Mouse (Mus musculus) ovary, adult 18-20 months (tissue): ENCODE measurements around the gene Jmjd1c.

Source experiments
- DNase-seq: peaks from one replicate; pipeline ENCODE4 v3.0.0; 2022; ENCODE audit warnings: low spot score, mixed read lengths

The Jmjd1c gene

DNA sequence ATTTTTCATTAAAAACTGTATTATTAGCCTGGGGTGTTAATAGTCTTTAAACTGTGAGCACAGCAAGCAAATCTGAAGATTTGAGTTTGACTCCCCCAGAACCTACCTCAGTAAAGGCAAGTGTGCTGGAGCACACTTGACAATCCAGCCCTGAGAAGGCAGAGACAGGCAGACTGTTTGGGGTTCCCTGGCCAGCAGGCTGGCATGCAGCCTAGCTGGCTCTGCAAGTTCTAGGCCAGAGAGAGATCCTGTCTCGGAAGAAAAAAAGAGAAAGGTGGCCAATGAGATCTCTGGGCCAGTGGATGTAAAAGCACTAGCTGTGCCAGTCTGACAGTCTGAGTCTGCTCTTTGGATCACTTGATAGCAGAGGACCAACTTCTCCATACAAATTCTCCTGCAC is 33.6 kb downstream of the Jmjd1c start:
- DNase-seq: no peak

DNA sequence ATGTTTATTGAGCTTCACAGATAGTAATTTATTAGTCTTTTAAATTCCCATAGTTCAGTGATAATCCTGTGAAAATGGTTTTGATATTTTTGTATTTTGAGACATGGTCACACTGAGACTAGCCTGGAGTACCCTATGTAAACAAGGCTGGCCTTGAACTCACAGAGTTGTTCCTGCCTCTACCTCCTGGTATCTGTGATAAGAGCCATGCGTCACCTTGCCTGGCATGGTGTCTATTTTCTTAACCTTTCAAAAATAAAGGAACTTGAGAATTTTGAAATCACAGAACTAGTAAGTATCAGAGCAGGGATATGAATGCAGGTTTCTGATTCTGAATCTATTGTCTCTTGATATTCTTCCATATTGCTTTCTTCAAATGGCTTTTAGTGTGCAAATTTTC is 35.8 kb downstream of the Jmjd1c start:
- no peak for DNase-seq

DNA sequence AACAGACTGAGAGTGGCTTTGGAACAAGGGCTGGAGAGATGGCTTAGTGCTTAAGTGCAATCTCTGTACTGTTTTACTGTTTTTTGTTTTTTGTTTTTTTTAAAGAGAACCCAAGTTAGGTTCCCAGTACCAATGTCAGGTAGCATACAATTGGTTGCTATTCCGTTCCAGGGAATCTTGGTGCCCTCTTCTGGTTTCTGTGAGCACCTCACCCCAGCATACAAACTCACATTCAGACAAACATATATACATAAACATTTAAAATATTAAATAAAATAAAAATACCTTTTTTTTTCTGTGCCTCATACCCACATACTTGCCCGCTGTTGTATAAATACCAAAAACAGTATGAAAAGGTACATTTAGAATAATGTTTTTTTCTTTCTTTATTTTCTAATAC is 38.4 kb downstream of the Jmjd1c start:
- DNase-seq: no peak

DNA sequence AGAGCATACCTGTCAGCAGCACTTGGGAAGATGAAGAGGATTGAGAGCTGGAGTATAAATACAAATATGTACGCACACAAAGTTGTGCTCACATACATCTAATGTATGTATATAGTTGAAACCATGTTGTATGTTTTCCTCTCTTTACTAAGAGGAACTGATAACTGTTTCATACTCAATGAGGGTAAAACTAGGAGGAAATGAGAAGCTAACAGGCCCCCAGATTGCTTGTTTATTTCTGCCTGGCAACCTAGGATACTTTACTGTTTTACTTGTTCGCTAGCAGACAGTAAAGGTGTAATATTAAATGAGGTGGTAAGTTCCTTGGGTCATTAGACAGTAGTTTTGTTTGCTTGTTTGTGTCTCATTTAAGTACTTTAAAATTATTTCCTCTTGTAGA is 41.5 kb downstream of the Jmjd1c start:
- DNase-seq: no peak

DNA sequence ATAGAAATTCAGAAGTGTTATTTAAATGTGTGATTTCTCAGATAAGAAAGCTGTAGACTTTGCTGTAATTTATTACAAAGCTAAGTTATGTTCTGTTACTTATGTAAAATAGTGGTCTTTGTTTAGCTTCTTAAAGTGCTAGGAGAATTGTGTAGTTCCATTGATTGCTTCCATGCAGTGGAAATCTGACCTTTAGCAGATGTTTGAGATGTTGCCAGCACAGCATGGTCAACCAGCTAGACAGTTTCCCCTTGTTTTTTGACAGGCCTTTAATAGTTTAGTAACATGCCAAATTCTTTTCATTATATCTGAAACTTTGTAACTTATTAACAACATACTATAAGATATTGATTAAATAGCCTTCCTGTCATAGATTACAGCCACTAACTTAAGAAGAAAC is 47.7 kb downstream of the Jmjd1c start:
- DNase-seq: no peak

DNA sequence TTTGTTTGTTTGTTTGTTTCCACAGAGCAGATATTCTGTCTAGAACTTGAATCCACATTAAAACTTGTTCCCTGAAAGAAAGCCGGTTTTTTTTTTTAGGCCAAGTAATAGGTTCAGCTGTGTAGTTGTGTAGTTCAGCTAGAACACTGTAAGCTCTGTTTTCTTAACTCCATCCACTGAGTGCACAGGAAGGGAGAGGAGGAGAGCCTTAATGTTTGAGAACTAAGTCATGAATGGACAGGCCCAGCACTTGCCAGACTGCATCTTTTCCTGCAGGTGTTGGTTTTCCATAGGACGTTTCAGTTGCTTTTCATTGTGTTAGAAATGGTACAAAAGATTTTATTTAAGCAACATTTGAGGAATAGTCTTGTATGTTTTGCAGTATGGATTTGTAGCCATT is 48.3 kb downstream of the Jmjd1c start:
- DNase-seq: no peak

DNA sequence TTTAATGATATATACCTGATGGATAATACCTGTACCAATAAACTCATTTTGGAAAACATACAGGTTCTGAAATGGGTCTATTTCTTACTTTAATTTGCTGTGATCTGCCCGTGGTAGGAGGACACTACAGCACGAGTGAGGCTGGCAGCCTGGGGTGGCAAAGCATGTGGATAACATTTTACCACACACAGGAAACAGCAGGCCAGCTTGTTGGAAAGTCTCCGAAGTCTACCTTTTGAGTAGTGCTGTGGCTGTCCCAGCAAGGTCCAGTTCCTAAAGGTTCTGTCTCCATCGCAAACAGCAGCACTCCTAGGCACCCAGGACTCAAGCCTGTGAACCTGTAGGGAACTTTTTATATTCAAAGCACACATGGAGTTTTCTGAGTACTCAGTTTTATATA is 49.7 kb downstream of the Jmjd1c start:
- no peak for DNase-seq

DNA sequence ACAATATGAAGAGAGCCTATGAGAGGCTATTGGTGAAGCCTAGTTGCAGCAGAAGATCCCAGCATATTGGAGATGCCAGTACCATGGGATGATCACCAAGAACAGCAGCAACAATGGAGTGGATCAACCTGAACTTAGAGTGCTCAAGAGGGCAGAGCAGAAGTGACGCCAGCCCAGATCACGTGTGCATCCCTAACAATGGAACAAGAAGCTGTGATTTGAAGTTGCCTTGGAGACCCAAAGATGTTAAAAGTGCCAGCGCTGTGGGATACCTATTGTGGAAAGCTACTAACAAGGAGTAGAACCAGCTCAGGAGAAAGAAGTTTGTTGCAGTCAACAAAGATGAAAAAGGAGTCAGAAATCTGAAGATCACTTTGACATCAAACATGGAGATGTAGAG is 55.8 kb downstream of the Jmjd1c start:
- DNase-seq: no peak

DNA sequence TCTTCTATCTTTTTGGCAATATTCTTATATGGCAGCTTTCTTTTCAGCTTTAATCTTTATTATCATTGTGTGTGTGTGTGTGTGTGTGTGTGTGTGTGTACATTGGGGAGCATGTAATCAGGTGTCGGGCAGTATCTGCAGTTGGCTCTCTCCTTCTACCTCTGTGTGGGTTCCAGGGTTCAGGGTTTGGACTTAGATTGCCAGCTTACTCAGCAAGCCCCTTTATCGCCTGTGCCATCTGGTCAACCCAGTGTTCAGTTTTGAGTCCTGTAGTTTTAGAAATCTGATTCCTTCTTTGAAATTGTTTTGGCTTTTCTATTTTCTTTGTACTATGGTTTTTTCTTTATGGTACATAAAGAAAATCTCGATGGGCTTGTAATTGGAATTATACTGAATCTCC is 58.7 kb downstream of the Jmjd1c start:
- DNase-seq: no peak

DNA sequence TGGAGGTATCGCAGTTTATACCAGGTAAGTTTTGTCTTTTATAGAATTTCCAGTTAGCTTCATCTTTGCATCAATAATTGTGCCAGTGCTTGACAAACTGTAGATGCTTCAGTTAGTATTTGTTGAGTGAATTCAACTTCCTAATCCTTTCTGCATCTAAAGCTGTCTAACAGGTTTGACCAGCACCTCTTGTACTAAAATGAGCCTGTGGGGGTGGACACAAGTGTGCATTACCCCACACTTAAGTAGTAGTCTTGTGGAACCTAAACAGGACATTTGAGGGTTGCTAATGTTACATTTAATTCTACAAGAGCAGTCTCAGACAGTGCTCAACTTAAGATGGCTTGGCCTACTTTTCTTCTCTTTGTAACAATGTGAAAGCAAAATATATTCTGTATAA is 78.1 kb downstream of the Jmjd1c start:
- DNase-seq: no peak

DNA sequence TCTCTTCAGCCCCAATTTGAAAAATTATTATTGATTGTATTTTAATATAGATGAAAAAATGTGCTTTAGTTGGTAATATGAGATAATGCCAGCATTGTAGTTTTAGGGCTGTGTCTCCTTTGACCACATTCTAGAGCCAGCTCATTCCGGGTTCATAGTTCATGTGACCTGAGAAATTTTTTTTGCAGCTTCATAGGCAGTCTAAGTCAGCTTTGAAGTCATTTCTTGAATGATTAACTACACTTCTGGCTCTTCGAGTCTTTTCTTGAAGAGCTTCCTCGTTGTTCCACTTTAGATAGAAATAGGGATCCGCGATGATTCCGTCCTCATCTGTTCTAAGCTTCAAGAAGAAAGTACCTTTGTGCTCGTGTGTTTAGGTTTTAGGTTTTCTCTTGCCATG is 80.1 kb downstream of the Jmjd1c start:
- no peak for DNase-seq

DNA sequence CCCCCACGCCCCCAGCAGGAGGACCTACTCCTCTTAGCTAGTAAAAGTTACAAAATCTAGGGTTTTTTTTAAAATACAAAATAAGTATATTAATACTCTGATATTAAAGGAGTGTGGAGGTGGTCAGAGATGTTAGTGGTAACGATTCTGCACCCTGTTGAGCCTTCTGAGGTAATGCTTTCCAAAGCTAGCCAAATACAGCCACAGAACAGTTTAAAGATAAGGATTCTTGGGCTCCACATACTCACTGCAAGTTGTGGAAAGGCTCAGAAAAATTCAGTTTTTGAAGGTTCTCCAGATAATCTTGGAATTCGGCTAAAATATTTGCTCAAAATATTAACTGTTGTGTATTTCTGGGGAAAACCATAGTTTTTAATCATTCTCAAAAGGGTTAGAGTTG is 81.0 kb downstream of the Jmjd1c start:
- no peak for DNase-seq

DNA sequence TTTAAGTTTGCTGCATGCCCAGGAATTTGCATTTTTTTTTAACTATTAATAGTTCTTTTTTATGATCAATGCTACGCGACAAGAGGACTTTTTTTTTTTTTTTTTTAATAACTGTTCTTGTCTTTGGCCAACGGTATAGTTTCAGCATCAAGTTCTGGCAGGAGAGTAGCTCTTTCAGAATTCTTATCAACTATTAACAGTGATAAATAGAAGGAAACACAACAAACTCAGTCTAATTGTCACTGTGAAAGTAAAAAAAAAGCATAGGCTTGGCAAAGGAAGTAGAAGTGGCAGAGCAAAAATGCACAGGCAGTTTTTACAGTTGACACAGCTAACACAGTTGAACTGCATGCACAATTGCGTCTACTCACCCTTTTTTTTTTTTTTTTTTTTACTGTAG is 81.5 kb downstream of the Jmjd1c start:
- no peak for DNase-seq

DNA sequence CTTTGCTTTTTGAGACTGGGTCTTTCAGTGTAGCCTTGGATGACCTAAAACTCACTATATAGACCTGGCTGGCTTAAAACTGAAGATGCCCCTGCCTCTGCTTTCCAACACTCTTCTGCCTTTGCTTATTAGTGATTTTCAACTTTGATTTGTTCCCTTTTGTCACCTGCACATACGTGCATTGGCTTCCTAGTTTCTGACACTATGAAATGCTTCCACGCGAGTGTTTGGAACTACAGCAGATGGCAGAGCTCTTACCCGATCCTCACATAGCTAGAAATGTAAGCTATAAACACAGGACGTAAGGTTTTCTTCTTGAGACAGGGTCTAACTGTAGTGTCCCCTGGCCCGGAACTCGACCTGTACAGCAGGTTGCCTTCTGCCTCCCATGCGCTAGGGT is 84.1 kb downstream of the Jmjd1c start:
- DNase-seq: no peak

DNA sequence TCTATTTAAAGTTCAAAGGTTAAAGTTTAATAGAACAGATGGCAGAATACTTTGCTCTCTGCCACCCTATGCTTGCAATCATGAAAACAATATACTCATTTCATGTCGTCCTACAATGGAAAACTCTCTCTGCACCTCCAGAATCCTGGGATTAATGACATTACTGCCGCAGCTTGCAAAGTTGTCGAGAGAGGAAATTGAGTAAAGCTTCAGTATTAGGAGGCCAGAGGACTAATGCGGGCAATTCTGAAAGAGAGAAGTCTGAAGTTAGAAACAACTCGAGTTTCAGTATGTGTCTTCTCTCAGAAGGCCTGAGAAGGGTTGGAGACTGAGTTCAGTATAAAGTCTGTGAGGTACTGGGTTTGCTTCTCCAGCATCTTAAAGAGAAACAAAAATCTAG is 84.9 kb downstream of the Jmjd1c start:
- DNase-seq: no peak

DNA sequence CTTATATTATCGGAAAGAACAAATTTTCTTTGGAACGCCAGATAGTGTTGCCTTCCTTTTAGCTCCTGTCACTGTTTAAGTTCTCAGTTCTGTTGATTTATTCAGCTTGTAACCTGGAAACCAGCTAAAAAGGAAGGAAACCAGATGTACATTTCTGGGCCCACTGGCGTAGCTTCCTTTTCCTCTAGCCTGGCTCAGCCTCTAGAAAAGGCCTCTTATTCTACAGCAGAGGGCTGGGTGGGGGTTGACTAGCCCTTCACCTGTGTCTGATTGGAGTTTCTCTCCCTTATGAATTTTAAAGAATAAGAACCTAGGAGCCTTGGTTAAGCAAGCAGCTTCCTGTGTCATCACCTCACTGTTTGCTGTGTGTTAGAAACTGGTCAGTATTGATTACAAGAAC is 86.7 kb downstream of the Jmjd1c start:
- no peak for DNase-seq

DNA sequence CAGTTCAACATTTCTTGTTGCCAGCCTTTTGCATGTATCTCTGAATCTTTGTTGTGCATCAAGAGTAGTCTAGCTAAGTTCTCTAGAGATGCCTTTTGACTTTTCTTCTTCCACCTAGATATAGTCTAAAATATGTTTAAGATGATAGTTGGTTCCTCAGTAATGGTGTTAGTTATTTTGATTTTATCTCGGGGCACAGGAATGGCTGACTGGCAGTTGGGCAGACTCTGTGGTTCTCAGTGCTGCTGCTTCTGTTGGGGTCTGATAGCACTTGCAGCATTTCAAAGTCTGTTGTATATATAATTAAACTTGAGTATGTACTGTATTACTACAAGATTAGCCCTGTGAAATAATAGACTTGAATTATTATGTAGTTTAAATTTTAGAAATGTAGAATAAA is 87.2 kb downstream of the Jmjd1c start:
- DNase-seq: no peak

DNA sequence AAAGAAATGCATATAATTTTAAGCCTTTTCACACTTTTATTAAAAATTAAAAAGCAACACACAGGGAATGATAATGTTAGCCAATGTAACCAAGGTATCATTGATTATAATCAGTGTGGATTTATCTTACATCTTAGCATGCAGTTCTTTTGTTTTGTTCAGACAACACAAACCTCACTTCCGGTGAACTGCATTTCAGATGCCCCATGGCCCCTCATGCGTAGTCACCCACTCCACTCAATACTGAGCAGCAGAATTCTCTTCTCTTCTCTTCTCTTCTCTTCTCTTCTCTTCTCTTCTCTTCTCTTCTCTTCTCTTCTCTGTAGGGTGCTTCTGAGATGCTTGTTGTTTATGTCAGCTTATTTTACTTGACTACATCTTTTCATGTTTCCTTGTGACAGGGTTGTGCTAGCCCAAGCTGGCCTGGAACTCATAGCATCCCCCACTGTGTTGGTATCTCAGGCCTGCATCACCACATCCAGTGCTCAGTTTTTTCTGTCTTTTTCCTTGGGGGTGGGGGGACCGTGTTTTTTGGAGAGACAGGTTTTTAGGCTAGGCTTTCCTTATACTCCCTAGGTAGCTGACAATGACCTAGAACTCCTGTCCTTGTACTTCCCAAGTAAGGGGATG is 88.6 kb downstream of the Jmjd1c start:
- DNase-seq: no peak

DNA sequence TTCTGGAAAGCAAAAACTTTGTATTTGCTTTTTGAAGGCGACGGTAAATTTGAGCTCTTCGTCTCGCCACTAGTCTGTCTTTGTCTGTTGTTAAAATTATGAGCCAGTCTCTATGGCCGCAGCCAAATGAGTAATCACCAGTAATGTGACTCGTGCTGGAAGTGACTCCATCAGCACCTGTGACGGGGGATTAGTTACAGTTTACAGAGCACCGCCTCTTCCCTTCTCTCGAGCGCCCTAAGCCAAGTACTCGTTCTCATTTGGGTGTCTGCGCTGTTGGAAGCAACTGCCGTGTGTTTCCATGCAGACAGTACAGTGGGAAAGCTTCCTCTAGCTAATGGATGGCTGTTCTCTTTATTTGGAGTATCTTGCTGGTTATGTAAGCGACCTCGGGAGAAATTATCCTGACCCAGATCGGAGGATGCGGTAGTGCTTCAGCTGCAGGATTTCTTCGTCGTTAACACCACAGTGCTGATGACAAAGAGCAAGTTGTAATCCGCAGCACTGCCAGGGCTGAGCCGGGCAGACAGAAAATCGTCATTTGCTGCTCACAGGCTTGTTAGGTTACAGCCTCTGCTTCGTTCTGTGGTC is 89.7 kb downstream of the Jmjd1c start:
- DNase-seq: peak; percentile 68

DNA sequence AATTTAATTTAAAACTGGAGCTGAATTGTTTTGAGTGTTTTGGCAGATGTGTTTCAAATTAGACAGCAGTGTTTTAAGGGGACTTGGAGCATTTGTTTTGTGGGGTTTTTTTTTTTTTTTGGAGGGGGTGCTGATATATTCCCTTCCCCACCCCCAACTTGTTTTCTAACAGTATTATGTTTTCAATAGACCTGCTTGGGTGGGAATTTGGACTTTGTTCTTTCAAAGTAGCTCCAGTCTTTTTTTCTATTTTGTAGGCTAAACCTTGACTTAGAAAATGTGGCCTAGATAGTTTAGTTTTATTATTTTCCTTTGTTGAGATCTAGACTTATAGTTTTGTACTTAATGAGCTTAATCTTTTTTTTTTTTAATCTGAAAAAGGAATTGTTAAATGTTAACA is 90.6 kb downstream of the Jmjd1c start:
- no peak for DNase-seq

DNA sequence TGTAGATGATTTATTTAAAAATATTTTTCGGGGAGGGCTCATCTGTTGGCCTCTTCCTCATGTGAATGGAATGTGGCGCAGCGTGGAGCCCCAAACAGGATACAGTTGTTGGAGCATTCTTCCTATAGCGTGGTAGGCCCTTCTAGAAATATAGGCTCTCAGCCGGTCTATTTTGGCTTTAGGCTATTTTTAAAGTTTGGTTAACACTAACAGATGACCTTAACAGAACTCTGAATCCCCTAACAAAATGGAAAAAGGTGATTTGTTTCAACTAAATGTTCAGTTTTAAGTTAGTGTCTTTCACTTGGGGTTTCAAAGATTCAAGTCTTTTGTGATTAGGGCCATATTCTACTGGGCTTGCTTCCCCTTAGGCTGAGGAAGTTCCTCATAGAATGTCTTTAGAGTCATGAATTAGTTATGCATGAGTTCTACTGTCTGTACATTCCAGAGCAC is 91.1 kb downstream of the Jmjd1c start:
- DNase-seq: no peak

DNA sequence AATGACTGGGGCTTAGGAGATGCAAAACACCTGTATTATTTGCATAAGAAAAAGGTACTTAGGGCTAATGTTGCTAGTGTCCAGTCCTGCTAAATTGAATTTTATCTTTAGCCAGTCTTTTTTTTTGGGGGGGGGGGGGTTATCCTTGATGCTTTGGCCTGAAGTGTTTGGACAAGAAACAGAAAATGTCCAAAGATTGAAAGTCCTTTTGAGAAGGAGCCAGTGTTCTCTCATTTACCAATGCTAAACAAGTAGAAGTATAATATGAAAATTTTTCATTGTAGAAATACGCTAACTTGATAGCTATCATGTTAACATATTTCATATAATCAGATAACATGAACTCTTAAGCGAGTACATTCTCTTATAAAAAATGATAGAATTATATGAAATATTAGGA is 92.0 kb downstream of the Jmjd1c start:
- DNase-seq: no peak

DNA sequence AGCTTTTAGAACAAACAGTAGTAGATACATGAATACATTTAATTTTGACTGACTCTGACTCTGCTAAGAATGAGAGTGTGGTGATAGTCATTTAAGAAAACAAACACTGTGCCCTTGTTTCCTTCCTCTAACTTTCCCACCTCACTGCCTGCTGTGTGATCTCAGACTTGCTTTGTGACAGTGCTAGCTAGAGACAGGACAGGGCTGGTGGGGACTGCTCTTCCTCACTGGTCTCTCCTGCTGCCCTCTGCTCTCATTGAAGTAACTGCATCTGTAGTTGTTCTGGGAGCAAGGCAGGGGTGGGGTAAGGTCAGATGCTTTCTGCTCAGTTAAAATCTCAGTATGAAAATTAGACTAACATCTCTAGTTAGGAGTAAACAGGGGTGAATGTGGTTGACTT is 93.1 kb downstream of the Jmjd1c start:
- no peak for DNase-seq

DNA sequence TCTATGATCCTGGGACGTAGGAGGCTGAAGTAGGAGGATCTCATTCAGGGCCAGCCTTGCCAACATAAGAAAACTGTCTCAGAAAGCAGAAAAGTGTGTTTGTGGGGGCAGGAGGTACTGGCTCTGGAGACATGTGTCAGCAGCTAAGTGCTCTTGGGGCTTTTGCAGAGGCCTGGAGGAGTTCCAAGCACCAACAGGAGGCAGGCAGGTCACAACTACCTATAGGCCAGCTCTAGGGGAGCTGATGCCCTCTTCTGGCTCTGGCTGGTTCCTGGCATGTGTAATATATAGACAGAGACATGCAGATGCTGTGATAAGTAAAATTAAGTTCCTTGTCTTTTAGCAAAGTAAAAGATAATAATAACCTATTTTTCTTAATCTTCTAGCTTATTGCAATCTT is 94.3 kb downstream of the Jmjd1c start:
- DNase-seq: no peak

DNA sequence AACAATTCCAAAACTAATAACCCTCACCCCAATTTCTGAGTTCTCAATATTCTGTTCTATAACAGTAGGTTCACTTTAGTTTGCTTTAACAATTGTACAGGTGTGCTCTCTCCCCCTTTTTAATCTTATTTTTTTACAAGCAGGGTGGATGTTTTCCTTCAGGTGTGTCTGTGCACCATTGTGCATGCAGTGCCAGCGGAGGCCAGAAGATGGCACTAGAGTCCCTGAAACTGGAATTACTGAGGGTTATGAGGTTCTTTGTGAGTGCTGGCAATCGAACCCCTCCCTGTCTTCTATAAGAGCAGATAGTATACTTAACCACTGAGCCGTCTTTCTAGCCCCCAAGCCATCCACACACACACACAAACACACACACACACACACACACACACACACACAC is 96.4 kb downstream of the Jmjd1c start:
- no peak for DNase-seq
